Mouse (Mus musculus): ENCODE results near the gene Alg14.

Alg14 gene

DNA sequence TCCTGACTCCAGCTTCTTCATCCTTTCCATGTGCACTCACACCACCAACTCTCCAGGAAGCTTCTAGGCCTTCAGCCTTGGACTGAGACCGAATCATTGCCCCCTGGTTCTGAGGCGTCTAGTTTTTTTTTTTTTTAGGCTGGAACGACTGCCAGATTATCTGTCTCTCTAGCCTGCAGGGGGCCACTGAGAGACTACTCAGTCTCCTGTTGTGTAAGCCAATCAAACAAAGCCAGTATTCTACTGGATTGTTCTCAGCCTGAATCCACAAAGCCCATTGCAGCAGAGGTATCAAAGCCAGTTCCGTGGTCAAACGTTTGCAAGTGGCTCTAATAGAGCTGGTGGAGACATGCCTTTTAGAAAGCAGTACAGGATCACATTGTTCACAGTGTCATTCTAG lies 111.9 kb downstream of the Alg14 start:
- no peak for DNase-seq (ENCODE audit: low read depth, low spot score)

DNA sequence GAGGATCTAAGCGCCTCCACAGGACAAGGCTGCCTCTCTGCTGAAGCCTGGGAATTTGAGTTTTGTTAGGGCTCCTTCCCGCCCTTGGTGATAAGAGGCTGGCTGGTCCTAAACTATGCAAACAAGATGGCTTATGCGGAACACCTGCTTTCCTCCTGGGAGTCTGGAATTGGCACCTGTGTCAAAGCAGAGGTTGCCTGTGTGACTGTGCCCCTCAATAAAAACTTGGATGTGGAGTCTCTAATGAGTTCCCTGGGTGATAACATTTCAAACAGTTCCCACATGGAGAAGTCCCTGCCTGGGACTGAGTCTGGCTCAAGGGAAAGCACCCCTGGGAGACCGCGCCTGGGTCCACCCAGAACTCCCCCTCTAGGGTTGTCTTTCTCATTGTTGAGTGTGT lies 113.5 kb downstream of the Alg14 start:
- DNase-seq (ENCODE audit: low read depth, low spot score) = no peak

DNA sequence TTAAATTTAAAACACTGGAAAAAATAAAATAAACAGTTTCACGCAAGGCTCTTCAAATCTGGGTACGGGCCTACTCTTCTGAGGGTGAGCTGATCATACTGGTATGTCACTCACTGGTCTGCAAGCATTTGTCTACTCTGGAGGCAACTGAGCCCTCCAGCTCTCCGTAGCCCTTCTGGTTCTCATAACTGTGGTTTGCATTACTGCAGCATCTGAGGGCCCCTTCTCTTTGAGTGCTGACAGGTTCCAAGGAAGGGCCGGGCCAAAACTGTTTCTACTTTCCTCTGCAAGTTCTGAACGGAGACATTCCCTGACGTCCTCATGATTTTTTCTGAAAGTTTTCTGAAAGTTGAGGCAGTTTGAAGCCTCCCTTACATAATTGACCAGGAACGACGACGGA lies 115.8 kb downstream of the Alg14 start:
- no peak for DNase-seq (ENCODE audit: low read depth, low spot score)

DNA sequence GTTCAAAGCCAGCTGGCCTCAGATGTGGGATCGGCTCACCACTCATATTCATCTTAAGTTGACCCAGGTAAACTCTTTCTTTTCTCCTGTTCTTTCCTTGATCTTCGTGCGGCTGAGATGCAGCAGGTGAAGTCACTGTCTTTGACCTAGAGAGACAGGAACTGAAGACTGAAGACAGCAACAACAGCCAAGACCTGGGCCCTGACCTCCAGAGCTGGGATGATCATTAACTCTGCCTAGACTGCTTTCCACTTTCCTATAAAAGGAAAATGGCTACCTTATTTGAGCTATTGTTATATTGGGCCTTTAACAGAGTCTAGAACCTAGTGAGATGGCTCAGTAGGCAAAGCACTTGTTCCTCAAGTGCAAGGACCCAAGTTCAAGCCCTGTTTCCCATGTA lies 116.8 kb downstream of the Alg14 start:
- no peak for DNase-seq (ENCODE audit: low read depth, low spot score)

DNA sequence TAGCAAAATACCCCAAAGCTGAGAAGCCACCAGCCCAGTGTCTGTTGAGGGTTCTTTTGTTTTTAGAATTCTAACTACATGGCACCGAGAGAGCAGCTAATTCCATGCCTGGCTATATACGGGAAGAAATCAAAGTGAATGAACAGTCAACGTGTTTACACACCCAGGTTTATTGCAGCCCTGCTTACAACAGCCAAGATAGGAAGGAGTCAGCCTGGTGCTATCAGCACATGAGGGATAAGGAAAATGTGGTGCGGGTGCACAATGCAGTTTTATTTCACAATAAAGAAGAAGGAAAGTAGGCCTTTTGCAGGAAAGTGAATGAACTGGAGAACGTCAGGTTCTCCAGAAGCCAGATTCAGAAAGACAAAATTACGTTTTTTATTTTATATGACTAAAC lies 119.9 kb downstream of the Alg14 start:
- no peak for DNase-seq (ENCODE audit: low read depth, low spot score)

Data from retina, adult 2 months (tissue).